Mouse (Mus musculus): ENCODE data around the gene Foxk1. TPM values are rescaled to one million over a fixed set of nuclear protein-coding genes. Genes with fewer than 3 reads are reported as not detected.
A peak's percentile ranks its signal among the peaks of the same experiment; 100 is the strongest.

The Foxk1 gene
- polyA plus RNA-seq, 1 experiment from 2014 or later: 6.0 TPM

DNA sequence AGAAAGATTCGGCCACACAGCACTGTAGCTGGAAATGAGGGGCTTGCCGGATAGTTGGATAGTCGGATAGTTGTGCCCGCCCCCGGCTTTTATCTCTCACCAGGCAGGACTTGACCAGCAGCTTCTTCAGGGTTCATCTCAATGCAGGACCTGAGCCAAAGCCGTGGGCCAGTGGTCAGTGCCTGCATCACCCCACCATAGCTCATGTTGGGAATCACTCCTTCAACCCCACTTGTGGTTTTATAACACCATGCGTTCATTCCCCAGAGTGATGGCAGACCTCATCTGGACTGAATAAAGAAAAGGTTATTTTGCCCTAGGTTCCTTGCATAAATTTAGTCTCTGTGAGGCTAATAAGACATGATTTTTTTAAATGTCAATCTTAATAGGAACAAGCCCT is 9.1 kb downstream of the Foxk1 start:
- H3K36me3 ChIP-seq: no peaks in the 10 kb centered on the region

DNA sequence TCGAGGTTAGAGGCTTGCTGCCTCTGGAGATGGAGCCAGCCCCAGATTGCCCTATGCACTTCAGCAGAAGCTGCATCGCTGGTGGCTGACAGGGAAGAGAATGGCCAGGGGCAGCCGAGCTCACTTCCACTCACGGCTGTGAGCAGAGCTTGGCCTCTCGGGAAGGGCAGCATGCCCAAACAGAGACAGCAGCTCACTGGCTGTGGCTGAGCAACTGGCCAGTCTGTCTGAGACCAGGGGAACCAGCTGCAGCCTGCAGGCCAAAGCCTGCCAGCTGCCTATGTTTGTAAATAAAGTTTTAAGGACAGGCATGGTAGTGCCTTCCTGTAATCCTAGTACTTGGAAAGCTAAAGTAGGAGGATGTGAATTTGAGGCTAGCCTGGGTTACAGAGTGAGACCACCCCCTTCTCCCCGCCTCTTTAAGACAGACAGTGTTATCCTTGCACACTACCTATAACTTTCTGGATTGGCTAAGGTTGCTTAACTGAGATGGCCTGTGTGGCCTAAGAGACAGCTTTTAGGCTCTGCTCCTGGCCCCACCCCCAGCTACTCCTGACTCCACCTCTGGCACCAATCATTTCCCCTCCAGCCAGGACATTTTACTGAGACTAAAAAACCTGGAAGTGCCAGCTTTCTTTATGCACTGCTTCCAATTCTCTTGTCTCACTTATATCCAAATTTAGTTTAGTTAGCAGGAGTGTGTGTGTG is 11.5 kb downstream of the Foxk1 start:
- H3K9ac ChIP-seq (replicated peaks): no peak overlapping the region
- H3K4me2 ChIP-seq: no peak overlapping the region
- no peaks in the 10 kb centered on the region for H3K9me3 ChIP-seq (replicated peaks)
- no peaks in the 10 kb centered on the region for H3K27me3 ChIP-seq (replicated peaks)
- H3K4me3 ChIP-seq (replicated peaks): no peak overlapping the region
- peaks cover 59% of the 10 kb centered on the region for H3K4me1 ChIP-seq
- ATAC-seq (ENCODE audit: low FRiP score): no peak
- H3K27ac ChIP-seq (replicated peaks): 0 out of 2 replicates have a peak overlapping the region, but pooled peaks have one; percentile 2
- no peaks in the 10 kb centered on the region for H3K36me3 ChIP-seq
- 52% methylated on average over 6 of the region's 6 CpGs for WGBS

More for the DNA sequence above, 9.1 kb downstream of the Foxk1 start:
- 17% methylated on average over 7 of the region's 7 CpGs for WGBS
- H3K4me1 ChIP-seq: peaks cover 53% of the 10 kb centered on the region
- no peak overlapping the region for H3K4me2 ChIP-seq
- H3K9me3 ChIP-seq (replicated peaks): no peaks in the 10 kb centered on the region
- no peak for ATAC-seq (ENCODE audit: low FRiP score)
- H3K4me3 ChIP-seq (replicated peaks): no peak overlapping the region
- H3K9ac ChIP-seq (replicated peaks): 0 out of 2 replicates have a peak overlapping the region, but pooled peaks have one; percentile 3
- peak overlapping the region; percentile 28; the same call in 1 of the 2 replicates for H3K27ac ChIP-seq (replicated peaks)
- H3K27me3 ChIP-seq (replicated peaks): no peaks in the 10 kb centered on the region

GRCm38 (mm10) chr5:142413723-142414445 is 12.6 kb downstream of the Foxk1 start:
- Histone ChIP-seq H3K27ac (replicated peaks) (no peak overlapping the region), H3K9me3 (replicated peaks) (no peaks in the 10 kb centered on the region), H3K27me3 (replicated peaks) (no peaks in the 10 kb centered on the region), H3K36me3 (no peaks in the 10 kb centered on the region), H3K9ac (replicated peaks) (no peak overlapping the region), H3K4me3 (replicated peaks) (no peak overlapping the region), H3K4me2 (no peak overlapping the region), H3K4me1 (peaks cover 53% of the 10 kb centered on the region)
- no peak for ATAC-seq (ENCODE audit: low FRiP score)
- WGBS: 23% methylated on average over 9 of the region's 9 CpGs

DNA sequence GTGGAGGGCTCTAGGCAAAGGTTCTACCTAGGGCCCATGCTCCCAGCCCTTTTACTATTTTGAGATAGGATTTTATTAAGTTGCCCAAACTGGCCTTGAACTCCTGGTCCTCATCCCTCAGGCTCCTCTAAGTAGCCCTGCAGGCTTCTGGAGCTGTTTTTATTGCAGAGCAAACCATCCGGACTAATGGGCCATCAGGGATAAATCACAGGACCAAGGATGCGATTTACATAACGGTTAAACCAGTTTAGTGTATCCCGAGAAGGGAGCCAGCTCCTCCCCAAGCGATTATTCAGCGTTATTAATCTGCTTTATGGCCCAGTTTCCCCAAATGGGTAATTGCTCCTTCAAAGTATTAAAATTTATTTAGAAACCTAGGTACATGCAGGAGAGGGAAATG is 14.1 kb downstream of the Foxk1 start:
- Histone ChIP-seq H3K27me3 (replicated peaks) (no peaks in the 10 kb centered on the region), H3K9me3 (replicated peaks) (no peaks in the 10 kb centered on the region), H3K9ac (replicated peaks) (no peak overlapping the region), H3K4me2 (no peak overlapping the region), H3K27ac (replicated peaks) (no peak overlapping the region), H3K36me3 (no peaks in the 10 kb centered on the region; the same call in 1 of the 2 replicates), H3K4me3 (replicated peaks) (no peak overlapping the region), H3K4me1 (peaks cover 40% of the 10 kb centered on the region)
- ATAC-seq (ENCODE audit: low FRiP score): 0 out of 2 replicates have a peak, but pooled peaks have one; percentile 43
- WGBS: 11% methylated on average over 6 of the region's 6 CpGs

- Histone ChIP-seq H3K9me3 (replicated peaks) (no peaks in the 10 kb centered on the region), H3K36me3 (no peaks in the 10 kb centered on the region; the same call in 1 of the 2 replicates), H3K4me3 (replicated peaks) (no peak overlapping the region), H3K27me3 (replicated peaks) (no peaks in the 10 kb centered on the region), H3K27ac (replicated peaks) (peak overlapping the region; percentile 23; the same call in 1 of the 2 replicates), H3K4me1 (peaks cover 35% of the 10 kb centered on the region), H3K9ac (replicated peaks) (no peak overlapping the region), H3K4me2 (no peak overlapping the region)
- 39% methylated on average over 14 of the region's 14 CpGs for WGBS
- ATAC-seq (ENCODE audit: low FRiP score): no peak
Observed at GRCm38 (mm10) chr5:142416070-142416775, 14.9 kb downstream of the Foxk1 start.

DNA sequence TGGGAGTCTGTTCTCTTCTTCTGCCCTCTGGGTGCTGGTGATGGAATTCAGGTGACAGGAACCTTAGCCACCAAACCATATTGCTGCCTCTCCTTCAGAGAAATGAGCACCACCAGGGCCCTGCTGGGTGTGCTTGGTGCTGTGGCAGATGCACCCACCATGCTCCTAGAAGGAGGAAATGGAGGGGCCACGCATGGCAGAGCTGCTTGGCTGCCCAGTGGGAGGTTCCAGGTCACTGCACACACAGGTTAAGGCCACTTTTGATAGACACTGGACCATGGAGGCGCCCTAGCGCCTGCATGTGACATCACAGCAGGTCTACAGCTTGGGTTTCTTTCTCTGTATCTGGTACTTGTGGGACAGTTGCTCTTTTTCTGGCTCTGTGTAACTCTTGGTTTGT is 15.8 kb downstream of the Foxk1 start:
- WGBS: 79% methylated on average over 3 of the region's 3 CpGs
- Histone ChIP-seq H3K9ac (replicated peaks) (no peak overlapping the region), H3K27ac (replicated peaks) (no peak overlapping the region), H3K4me3 (replicated peaks) (no peak overlapping the region), H3K36me3 (no peaks in the 10 kb centered on the region; the same call in 1 of the 2 replicates), H3K27me3 (replicated peaks) (no peaks in the 10 kb centered on the region), H3K9me3 (replicated peaks) (no peaks in the 10 kb centered on the region), H3K4me1 (peaks cover 35% of the 10 kb centered on the region), H3K4me2 (no peak overlapping the region)
- no peak for ATAC-seq (ENCODE audit: low FRiP score)

DNA sequence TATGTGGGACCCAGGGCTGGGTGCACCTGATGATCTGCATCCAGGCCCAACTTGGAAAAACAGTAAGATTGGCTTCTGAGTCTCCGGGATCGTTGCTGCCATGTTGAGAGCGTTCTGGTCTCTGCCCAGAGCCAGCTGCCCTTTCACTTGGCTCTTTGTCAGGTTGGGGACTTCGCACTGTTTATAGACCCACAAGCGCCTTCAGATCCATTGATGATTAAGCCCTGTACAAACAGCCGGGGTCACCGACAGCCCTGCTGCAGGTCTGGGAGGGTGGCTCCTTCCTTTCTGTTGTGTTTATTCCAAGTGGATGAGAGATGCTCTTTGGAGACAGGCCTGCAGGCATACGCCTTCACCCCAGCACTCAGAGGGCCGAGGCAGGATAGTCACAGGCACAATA is 16.6 kb downstream of the Foxk1 start:
- Histone ChIP-seq H3K9me3 (replicated peaks) (no peaks in the 10 kb centered on the region), H3K4me3 (replicated peaks) (no peak overlapping the region), H3K4me2 (no peak overlapping the region), H3K27me3 (replicated peaks) (no peaks in the 10 kb centered on the region), H3K36me3 (no peaks in the 10 kb centered on the region; the same call in 1 of the 2 replicates), H3K4me1 (peaks cover 31% of the 10 kb centered on the region), H3K9ac (replicated peaks) (no peak overlapping the region), H3K27ac (replicated peaks) (no peak overlapping the region)
- WGBS: 71% methylated on average over 9 of the region's 9 CpGs
- no peak for ATAC-seq (ENCODE audit: low FRiP score)

GRCm38 (mm10) chr5:142418419-142418818 is 17.1 kb downstream of the Foxk1 start:
- 96% methylated on average over 4 of the region's 4 CpGs for WGBS
- H3K9me3 ChIP-seq (replicated peaks): no peaks in the 10 kb centered on the region
- H3K27ac ChIP-seq (replicated peaks): no peak overlapping the region
- peaks cover 32% of the 10 kb centered on the region for H3K4me1 ChIP-seq
- no peak overlapping the region for H3K4me3 ChIP-seq (replicated peaks)
- no peak overlapping the region for H3K4me2 ChIP-seq
- ATAC-seq (ENCODE audit: low FRiP score): no peak
- H3K36me3 ChIP-seq: no peaks in the 10 kb centered on the region; the same call in 1 of the 2 replicates
- no peak overlapping the region for H3K9ac ChIP-seq (replicated peaks)
- no peaks in the 10 kb centered on the region for H3K27me3 ChIP-seq (replicated peaks)

GRCm38 (mm10) chr5:142420317-142420716 is 19.0 kb downstream of the Foxk1 start:
- H3K9me3 ChIP-seq (replicated peaks): no peaks in the 10 kb centered on the region
- WGBS: 97% methylated on average over 4 of the region's 4 CpGs

GRCm38 (mm10) chr5:142420920-142421319 is 19.6 kb downstream of the Foxk1 start:
- Histone ChIP-seq H3K9me3 (replicated peaks) (no peaks in the 10 kb centered on the region), H3K27ac (replicated peaks) (no peak overlapping the region), H3K9ac (replicated peaks) (no peak overlapping the region), H3K4me3 (replicated peaks) (no peak overlapping the region), H3K4me2 (no peak overlapping the region), H3K36me3 (no peaks in the 10 kb centered on the region; the same call in 1 of the 2 replicates), H3K27me3 (replicated peaks) (no peaks in the 10 kb centered on the region), H3K4me1 (peaks cover 31% of the 10 kb centered on the region)
- ATAC-seq (ENCODE audit: low FRiP score): no peak
- WGBS: 75% methylated on average over 9 of the region's 9 CpGs

More at GRCm38 (mm10) chr5:142420317-142420716, 19.0 kb downstream of the Foxk1 start:
- H3K9ac ChIP-seq (replicated peaks): no peak overlapping the region
- H3K4me1 ChIP-seq: peaks cover 31% of the 10 kb centered on the region
- H3K36me3 ChIP-seq: no peaks in the 10 kb centered on the region; the same call in 1 of the 2 replicates
- no peak overlapping the region for H3K4me3 ChIP-seq (replicated peaks)
- H3K27ac ChIP-seq (replicated peaks): no peak overlapping the region
- no peak overlapping the region for H3K4me2 ChIP-seq
- no peak for ATAC-seq (ENCODE audit: low FRiP score)
- no peaks in the 10 kb centered on the region for H3K27me3 ChIP-seq (replicated peaks)

- Histone ChIP-seq H3K4me2 (no peak overlapping the region), H3K27ac (replicated peaks) (no peak overlapping the region), H3K36me3 (no peaks in the 10 kb centered on the region; the same call in 1 of the 2 replicates), H3K9ac (replicated peaks) (no peak overlapping the region), H3K4me3 (replicated peaks) (no peak overlapping the region), H3K4me1 (peaks cover 27% of the 10 kb centered on the region), H3K27me3 (replicated peaks) (no peaks in the 10 kb centered on the region), H3K9me3 (replicated peaks) (no peaks in the 10 kb centered on the region)
- 95% methylated on average over 5 of the region's 5 CpGs for WGBS
- ATAC-seq (ENCODE audit: low FRiP score): no peak
Observed at GRCm38 (mm10) chr5:142421886-142422285, 20.6 kb downstream of the Foxk1 start.
